Mouse (Mus musculus) activated CD4-positive, CD25-positive, alpha-beta regulatory T cell, adult 4 months (primary cell): ENCODE results near the gene Gli2. TPM values are rescaled to one million over a fixed set of nuclear protein-coding genes. Genes with fewer than 3 reads are reported as not detected.

Source experiments
- ATAC-seq: one replicate; pipeline ENCODE4 v1.8.0; 2017
- polyA plus RNA-seq, 2 experiments: library from polyadenylated mRNA; unstranded; fragments of 100-300 nt; shearing (Covaris generic); gene quantifications; one replicate each; pipeline ENCODE4 v1.2.1; 2017

The Gli2 gene
- not detected for polyA plus RNA-seq

- ATAC-seq = no peak
These were observed at the start of gene Gli2 for GRCm38 (mm10) chr1:119053402-119053841. TSS of gene Gli2 (minus strand) at chr1:119053619.

- no peak for ATAC-seq
These were observed 44.6 kb upstream of the Gli2 start for GRCm38 (mm10) chr1:119097921-119098521.

GRCm38 (mm10) chr1:119093739-119094138 is 40.3 kb upstream of the Gli2 start:
- no peak for ATAC-seq

GRCm38 (mm10) chr1:119089887-119090620 is 36.6 kb upstream of the Gli2 start:
- no peak for ATAC-seq

GRCm38 (mm10) chr1:119087539-119087938 is 34.1 kb upstream of the Gli2 start:
- peak; percentile 65 for ATAC-seq

GRCm38 (mm10) chr1:119085771-119086170 is 32.4 kb upstream of the Gli2 start:
- ATAC-seq = no peak

GRCm38 (mm10) chr1:119083468-119083921 is 30.1 kb upstream of the Gli2 start:
- no peak for ATAC-seq

- ATAC-seq = no peak
These were observed 29.0 kb upstream of the Gli2 start for GRCm38 (mm10) chr1:119082231-119082991.

- ATAC-seq = no peak
These were observed 24.5 kb upstream of the Gli2 start for GRCm38 (mm10) chr1:119077933-119078332.

- ATAC-seq = no peak
These were observed 22.9 kb upstream of the Gli2 start for GRCm38 (mm10) chr1:119076333-119076732.

GRCm38 (mm10) chr1:119075916-119076315 is 22.5 kb upstream of the Gli2 start:
- ATAC-seq = no peak

GRCm38 (mm10) chr1:119075500-119075899 is 22.1 kb upstream of the Gli2 start:
- no peak for ATAC-seq

GRCm38 (mm10) chr1:119074910-119075309 is 21.5 kb upstream of the Gli2 start:
- no peak for ATAC-seq

GRCm38 (mm10) chr1:119073876-119074275 is 20.5 kb upstream of the Gli2 start:
- ATAC-seq = no peak

GRCm38 (mm10) chr1:119064892-119065671 is 11.7 kb upstream of the Gli2 start:
- no peak for ATAC-seq

- ATAC-seq = no peak
These were observed 3.1 kb upstream of the Gli2 start for GRCm38 (mm10) chr1:119056491-119056890.

- no peak for ATAC-seq
These were observed 2.4 kb upstream of the Gli2 start for GRCm38 (mm10) chr1:119055801-119056200.

GRCm38 (mm10) chr1:119054468-119054867 is 1.0 kb upstream of the Gli2 start:
- ATAC-seq = no peak

GRCm38 (mm10) chr1:119053872-119054354 is 494 bp upstream of the Gli2 start:
- no peak for ATAC-seq

GRCm38 (mm10) chr1:119052631-119053177 is 715 bp downstream of the Gli2 start:
- no peak for ATAC-seq

- no peak for ATAC-seq
These were observed 1.4 kb downstream of the Gli2 start for GRCm38 (mm10) chr1:119051938-119052551.
